Mouse (Mus musculus) small intestine, adult 2 months (tissue): Measurements from ENCODE around the gene Gpr18.
"Not testable (repeated sequence)": the region's sequence is repeated elsewhere in the genome, so short reads cannot be mapped to it uniquely, and the experiment has no call there.

ENCODE experiments used
- CTCF ChIP-seq: fragments of 200-500 bp; IDR thresholded peaks from 2 replicates; pipeline ENCODE4 v1.5.1; 2012; ENCODE audit warnings: low read depth, mild to moderate bottlenecking, control low read depth, inconsistent platforms, low read length, moderate library complexity, mixed read lengths; ENCODE audit not compliant: insufficient replicate concordance, insufficient read length; ENCODE audit errors: extremely low read depth
- POLR2A ChIP-seq: fragments of 200-500 bp; IDR thresholded peaks from 2 replicates; pipeline ENCODE4 v1.6.1; 2012; ENCODE audit warnings: low read depth, mild to moderate bottlenecking, control low read depth, inconsistent platforms, low read length, moderate library complexity

- TF ChIP-seq POLR2A, CTCF: not testable (repeated sequence)
These were observed 39.4 kb downstream of the Gpr18 start for GRCm38 (mm10) chr14:121876190-121876589.
